Mouse (Mus musculus): ENCODE measurements at regions not wholly inside any gene's neighbourhood (a gene's known extent, or its start where the extent isn't known, plus 50 kb on each side); places are given as distances from the start of the nearest gene placed in this dataset.

DNA sequence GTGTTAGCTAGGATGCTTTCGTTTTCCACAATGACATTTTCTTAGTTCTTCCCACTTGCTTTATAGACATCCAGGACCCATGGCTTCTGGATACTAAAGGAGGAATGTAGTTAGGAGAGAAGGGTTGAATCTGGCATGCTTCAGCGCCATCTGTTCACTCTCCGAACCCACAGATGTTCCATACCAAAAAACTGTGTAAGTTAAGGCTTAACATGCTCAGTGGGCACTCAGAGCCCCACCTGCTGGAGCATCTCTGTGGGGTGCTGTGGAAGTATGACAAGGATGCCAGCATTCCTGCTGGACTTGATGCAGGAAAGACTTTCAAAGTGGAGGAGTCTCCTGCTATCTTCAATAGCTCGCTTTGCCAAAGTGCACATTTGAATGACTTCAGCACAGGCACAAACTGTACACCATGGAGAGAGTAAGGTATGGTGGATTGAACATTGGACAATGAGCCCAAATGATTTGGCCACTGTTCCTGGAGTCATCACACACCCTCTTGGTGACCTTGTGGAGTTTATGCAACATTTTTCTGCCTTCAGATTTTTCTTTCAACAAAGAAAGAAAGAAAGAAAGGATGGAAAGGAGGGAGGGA is 802.3 kb downstream of the Cdh8 start:
- peak; percentile 6 for DNase-seq (ENCODE audit: low spot score)

DNA sequence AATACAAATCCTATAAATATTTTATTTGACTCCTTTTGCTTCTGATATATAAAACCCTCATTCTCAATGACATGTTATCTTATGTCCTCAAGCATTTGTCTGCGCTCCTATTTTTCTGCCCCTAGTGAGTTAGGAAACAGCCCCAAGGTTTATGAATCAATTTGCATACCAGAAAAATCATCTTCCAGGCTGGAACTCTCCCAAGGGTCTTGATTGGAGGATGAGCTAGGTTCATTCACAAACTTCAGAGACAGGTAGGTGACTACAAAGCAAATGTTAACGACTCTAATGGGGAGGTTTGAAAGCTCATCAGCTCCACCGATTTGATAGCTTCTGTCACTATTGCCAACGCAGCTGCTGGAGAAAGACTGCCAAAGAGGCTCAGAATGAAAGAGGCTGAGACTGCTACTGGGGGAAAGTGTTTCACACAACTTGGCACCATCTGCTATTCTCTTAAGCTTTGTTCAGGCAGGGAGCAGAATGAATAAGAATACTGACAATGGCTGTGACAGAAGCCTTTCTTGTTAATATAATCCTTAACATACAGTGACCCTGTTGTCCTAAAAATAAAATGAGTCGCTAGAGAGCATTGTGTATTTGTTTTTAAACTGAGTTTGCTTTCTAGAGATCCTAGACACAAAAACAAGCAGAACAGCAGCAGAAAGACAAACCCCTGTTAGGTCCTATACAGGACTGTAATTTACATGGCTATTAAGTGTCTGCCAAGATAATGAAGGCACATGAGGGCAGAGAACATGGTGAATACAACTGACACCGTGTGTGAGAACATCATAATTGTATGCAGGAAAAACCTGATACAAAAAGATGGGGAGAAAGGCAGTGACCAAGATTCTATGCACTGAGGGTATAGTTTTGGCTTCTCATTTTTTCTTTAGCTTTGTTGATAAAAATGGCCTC is 843.4 kb downstream of the Cdh8 start:
- peak; percentile 35 for DNase-seq (ENCODE audit: low spot score)

DNA sequence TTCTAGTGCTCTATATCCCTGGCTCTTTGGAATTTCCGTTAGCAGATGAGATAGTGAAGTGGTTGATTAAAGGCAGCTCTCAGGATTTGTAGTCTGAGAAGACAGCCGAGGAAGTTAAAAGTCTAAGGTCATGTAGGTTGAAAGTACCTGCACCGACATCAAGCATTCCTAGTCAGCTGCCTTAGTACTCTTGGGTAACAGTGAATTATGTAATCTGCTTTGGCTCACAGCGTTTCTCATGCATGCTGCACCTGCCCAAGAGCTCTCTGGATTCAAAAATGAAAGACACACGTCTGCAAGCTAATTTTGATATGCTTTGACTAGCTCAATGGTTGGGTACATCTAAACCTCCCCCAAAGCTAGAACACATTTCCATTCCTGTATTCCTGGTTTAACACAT is 849.6 kb downstream of the Cdh8 start:
- no peak for DNase-seq (ENCODE audit: low spot score)

DNA sequence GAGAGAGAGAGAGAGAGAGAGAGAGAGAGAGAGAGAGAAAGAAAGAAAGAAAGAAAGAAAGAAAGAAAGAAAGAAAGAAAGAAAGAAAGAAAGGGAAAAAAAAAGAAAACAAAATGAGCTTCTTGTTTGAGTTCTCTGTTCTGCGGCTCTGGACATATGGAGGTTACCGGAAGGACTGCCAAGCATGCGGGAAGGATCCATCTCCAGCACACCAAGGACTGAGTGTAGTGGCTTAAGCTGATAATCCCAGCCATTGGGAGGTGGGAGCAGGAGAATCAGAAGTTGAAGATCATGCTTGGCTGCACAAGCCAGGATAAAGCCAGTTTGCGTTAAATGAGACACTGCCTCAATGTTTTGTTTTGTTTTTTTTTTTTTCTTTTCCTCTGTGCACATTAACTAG is 897.8 kb downstream of the Cdh8 start:
- DNase-seq (ENCODE audit: low spot score), result no peak

DNA sequence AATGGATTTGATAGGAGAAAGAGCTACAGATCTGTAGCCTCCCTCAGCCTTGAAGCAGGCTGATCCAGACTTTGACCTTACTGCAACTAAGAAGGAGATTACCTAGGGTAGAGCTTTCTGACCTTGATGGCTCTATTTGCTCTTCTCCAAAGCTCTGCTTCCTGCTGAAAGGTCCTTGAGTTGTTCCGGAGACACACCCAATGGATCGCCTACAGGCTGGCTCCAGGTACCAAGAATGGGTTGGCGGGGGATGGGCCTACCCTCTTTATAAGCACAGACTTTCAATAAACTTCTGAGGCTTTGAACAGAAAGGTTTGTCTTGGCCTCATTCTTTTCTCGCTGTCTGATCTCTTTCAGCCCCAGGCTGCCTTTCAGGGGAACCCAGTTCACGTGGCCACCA is 901.0 kb downstream of the Cdh8 start:
- DNase-seq (ENCODE audit: low spot score), result no peak

DNA sequence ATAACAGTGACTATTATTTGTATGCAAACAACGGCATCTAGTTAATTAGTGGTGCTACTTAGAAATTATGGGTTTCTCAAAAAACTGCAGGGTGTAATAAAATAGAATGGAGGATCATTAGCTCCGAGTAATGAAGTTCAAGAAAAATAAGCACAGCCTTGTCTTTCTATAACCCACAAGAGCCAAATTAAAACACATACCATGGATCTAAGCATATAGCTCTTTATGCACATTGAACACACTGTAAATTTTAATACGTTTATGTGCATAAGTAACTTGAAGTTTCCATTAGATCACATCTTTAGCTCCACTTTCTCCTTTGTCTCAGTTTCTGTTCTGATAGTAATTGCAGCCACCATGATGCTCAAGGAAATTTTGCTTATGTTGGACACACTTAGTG is 919.5 kb downstream of the Cdh8 start:
- no peak for DNase-seq (ENCODE audit: low spot score)

DNA sequence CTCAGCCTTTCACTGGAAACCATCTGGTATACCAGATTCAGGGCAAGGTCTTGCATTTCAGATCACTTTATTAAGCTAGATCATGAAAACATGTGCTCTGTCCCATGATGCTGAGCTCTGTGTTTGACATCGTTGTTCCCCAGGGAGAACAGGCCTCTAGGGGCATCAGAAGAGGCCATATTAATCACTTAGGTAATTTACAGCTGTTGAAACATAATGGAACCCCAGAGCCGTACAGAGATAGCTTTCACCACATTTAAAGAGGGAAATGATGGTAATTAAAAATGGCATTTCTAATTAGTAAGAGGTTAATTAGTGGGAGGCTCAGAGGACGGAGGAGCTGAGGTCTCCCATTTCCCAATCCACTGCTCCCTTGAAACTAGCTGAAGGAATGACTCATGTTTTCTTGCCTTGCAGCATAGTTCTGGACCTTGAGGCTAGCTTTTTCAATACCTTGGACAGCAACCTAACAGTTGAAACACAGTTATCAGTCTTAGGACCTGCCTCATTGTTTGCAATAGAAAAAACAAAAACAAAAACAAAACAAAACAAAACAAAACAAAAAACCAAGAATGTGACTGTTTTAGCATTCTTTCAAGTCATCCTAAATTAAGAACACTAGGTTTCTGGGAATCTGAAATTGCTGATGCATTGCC is 952.8 kb downstream of the Cdh8 start:
- DNase-seq (ENCODE audit: low spot score), result no peak

DNA sequence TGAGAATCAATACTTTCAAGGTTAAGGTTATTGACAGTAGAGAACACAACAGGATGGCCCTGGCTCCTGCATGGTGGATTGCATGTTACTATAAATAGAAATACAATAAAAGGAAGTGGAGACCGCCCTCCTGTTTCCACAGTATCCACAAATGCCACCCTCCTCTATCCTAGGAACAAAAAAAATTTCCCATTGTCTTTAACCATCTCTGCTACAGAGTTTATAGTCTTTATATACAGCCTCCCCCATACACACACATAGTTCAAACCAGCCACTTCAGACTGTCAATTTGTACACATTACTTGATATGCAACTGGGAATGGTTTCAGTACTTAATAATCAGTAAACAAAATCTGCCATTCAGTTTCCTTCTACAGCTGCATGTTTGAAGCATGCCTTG is 960.7 kb downstream of the Cdh8 start:
- no peak for DNase-seq (ENCODE audit: low spot score)

All from layer of hippocampus, adult 11-12 months (tissue).